Mouse (Mus musculus) lung, embryonic 16.5 days (tissue): Measurements from ENCODE around the gene Sfi1. TPM values are rescaled to one million over a fixed set of nuclear protein-coding genes. Genes with fewer than 3 reads are reported as not detected.
"Not testable (repeated sequence)": the region's sequence is repeated elsewhere in the genome, so short reads cannot be mapped to it uniquely, and the experiment has no call there.

Experiments
- ATAC-seq: fragments of 200-750 bp; cut with Nextera tagmentation; 2 replicates; pipeline ENCODE4 v1.8.0; 2017; ENCODE audit warnings: low read depth, mild to moderate bottlenecking, moderate library complexity
- H3K27ac ChIP-seq: fragments of 300-500 bp; sonication (generic); 2 replicates; pipeline ENCODE4 v1.5.1; 2014; ENCODE audit warnings: mild to moderate bottlenecking, control low read depth, low read length
- H3K27me3 ChIP-seq: fragments of 300-500 bp; sonication (generic); 2 replicates; pipeline ENCODE4 v1.6.1; 2014; ENCODE audit warnings: low read depth, low read length, mixed read lengths; ENCODE audit not compliant: control insufficient read depth, insufficient read depth
- H3K36me3 ChIP-seq: fragments of 300-500 bp; sonication (generic); 2 replicates; pipeline ENCODE4 v1.6.1; 2014; ENCODE audit warnings: low read length; ENCODE audit not compliant: control insufficient read depth, insufficient read depth
- H3K4me1 ChIP-seq: fragments of 300-500 bp; sonication (generic); replicated peaks from 2 replicates; pipeline ENCODE4 v1.6.1; 2014; ENCODE audit warnings: low read length, mixed read lengths; ENCODE audit not compliant: control insufficient read depth, insufficient read depth
- H3K4me2 ChIP-seq: fragments of 300-500 bp; sonication (generic); 2 replicates; pipeline ENCODE4 v1.6.1; 2014; ENCODE audit warnings: low read depth, low read length, control low read depth
- H3K4me3 ChIP-seq: fragments of 300-500 bp; sonication (generic); 2 replicates; pipeline ENCODE4 v1.5.1; 2014; ENCODE audit warnings: mild to moderate bottlenecking, low read length, control low read depth
- H3K9ac ChIP-seq: fragments of 300-500 bp; sonication (generic); 2 replicates; pipeline ENCODE4 v1.6.1; 2014; ENCODE audit warnings: low read length, control low read depth
- H3K9me3 ChIP-seq: fragments of 300-500 bp; sonication (generic); 2 replicates; pipeline ENCODE4 v1.6.1; 2016; ENCODE audit warnings: low read length; ENCODE audit not compliant: control insufficient read depth
- WGBS: fragments of 180-500 bp; shearing (Covaris S2); extraction: QIAGEN DNeasy Blood & Tissue Kit; methylation state at CpG from one replicate; pipeline ENCODE4 v1.1.7; 2014; 5-methylcytosine and 5-hydroxymethylcytosine counted together
- polyA plus RNA-seq: library from polyadenylated mRNA; unstranded; fragments of >200 nt; fragmentation: Nextera tagmentation; extraction: Ambion mirVana; gene quantifications from 2 replicates; pipeline ENCODE4 v1.2.1, GENCODE M21; 2015

The Sfi1 gene
- polyA plus RNA-seq, 1 experiment from 2014 or later = 13.7 TPM

GRCm38 (mm10) chr11:3102626-3103025 lies 90.6 kb downstream of the Sfi1 start:
- not testable (repeated sequence) for ATAC-seq

GRCm38 (mm10) chr11:3101875-3102494 lies 91.3 kb downstream of the Sfi1 start:
- ATAC-seq = 0 out of 2 replicates have a peak, but pooled peaks have one; percentile 26
- Histone ChIP-seq H3K4me3 (no peak overlapping the region), H3K9ac (no peak overlapping the region), H3K4me2 (no peak overlapping the region), H3K4me1 (no peaks in the 10 kb centered on the region), H3K36me3 (no peaks in the 10 kb centered on the region), H3K27me3 (no peaks in the 10 kb centered on the region), H3K27ac (no peak overlapping the region), H3K9me3 (peaks cover 37% of the 10 kb centered on the region)
- 70% methylated on average over 10 of the region's 10 CpGs for WGBS

More at GRCm38 (mm10) chr11:3102626-3103025, 90.6 kb downstream of the Sfi1 start:
- not testable (repeated sequence) for H3K4me3 ChIP-seq, H3K27ac ChIP-seq, H3K4me2 ChIP-seq, H3K36me3 ChIP-seq, H3K4me1 ChIP-seq, H3K9ac ChIP-seq, H3K27me3 ChIP-seq
- WGBS = 75% methylated on average over 7 of the region's 7 CpGs
- H3K9me3 ChIP-seq = peaks cover 37% of the 10 kb centered on the region

GRCm38 (mm10) chr11:3101072-3101874 lies 92.0 kb downstream of the Sfi1 start:
- peaks cover 37% of the 10 kb centered on the region for H3K9me3 ChIP-seq
- H3K9ac ChIP-seq = no peak overlapping the region
- no peak overlapping the region for H3K4me3 ChIP-seq
- H3K27ac ChIP-seq = no peak overlapping the region
- H3K27me3 ChIP-seq = no peaks in the 10 kb centered on the region
- no peak for ATAC-seq
- 80% methylated on average over 25 of the region's 25 CpGs for WGBS
- H3K4me2 ChIP-seq = no peak overlapping the region
- no peaks in the 10 kb centered on the region for H3K4me1 ChIP-seq
- no peaks in the 10 kb centered on the region for H3K36me3 ChIP-seq

GRCm38 (mm10) chr11:3100066-3100645 lies 93.1 kb downstream of the Sfi1 start:
- H3K36me3 ChIP-seq, H3K4me2 ChIP-seq, H3K27ac ChIP-seq, H3K4me1 ChIP-seq, H3K4me3 ChIP-seq, H3K27me3 ChIP-seq, H3K9ac ChIP-seq: not testable (repeated sequence)
- peak; percentile 34; the same call in 1 of the 2 replicates for ATAC-seq
- WGBS = 79% methylated on average over 12 of the region's 12 CpGs
- peaks cover 37% of the 10 kb centered on the region for H3K9me3 ChIP-seq

Other genes starting within 250 kb of the Sfi1 start
- gene Eif4enif1, start 8.9 kb upstream of the Sfi1 start, polyA plus RNA-seq = 34.8 and 37.5 TPM in 2 replicates
- 232 TPM in 2 replicates for gene Drg1, start 73.0 kb upstream of the Sfi1 start, polyA plus RNA-seq
- 41.2 and 41.4 TPM in 2 replicates for gene Patz1, start 95.4 kb upstream of the Sfi1 start, polyA plus RNA-seq
- gene Pik3ip1, start 136.9 kb upstream of the Sfi1 start, polyA plus RNA-seq = 11.8 and 12.0 TPM in 2 replicates
- 53.1 and 54.5 TPM in 2 replicates for gene Limk2, start 215.7 kb upstream of the Sfi1 start, polyA plus RNA-seq